Mouse (Mus musculus) liver, adult 2 months (tissue): ENCODE data around the gene Lsmem1. TPM values are rescaled to one million over a fixed set of nuclear protein-coding genes. Genes with fewer than 3 reads are reported as not detected.

Experiments used
- DNase-seq: peaks from one replicate; pipeline ENCODE4 v3.0.0-alpha.2; 2011; ENCODE audit warnings: low read depth, low spot score; ENCODE audit errors: extremely low read depth
- H3K27ac ChIP-seq: fragments of 200-500 bp; replicated peaks from 2 replicates; pipeline ENCODE4 v1.5.1; 2012; ENCODE audit warnings: low read depth, mild to moderate bottlenecking, control low read depth, inconsistent platforms, low read length; ENCODE audit not compliant: insufficient read depth
- H3K27me3 ChIP-seq: fragments of 200-500 bp; 2 replicates; pipeline ENCODE4 v1.6.1; 2012; ENCODE audit warnings: mild to moderate bottlenecking, moderate library complexity, low read length, inconsistent platforms; ENCODE audit not compliant: control insufficient read depth, insufficient read depth
- H3K36me3 ChIP-seq: fragments of 200-500 bp; 2 replicates; pipeline ENCODE4 v1.6.1; 2012; ENCODE audit warnings: low read length, inconsistent platforms; ENCODE audit not compliant: control insufficient read depth, insufficient read depth
- H3K4me1 ChIP-seq: fragments of 200-500 bp; 2 replicates; pipeline ENCODE4 v1.6.1; 2011; ENCODE audit warnings: low read length; ENCODE audit not compliant: control insufficient read depth, insufficient read depth
- H3K4me3 ChIP-seq: fragments of 200-500 bp; 2 replicates; pipeline ENCODE4 v1.5.1; 2011; ENCODE audit warnings: low read depth, mild to moderate bottlenecking, control low read depth, low read length, moderate library complexity; ENCODE audit not compliant: insufficient read depth
- H3K79me2 ChIP-seq: fragments of 200-500 bp; 2 replicates; pipeline ENCODE4 v1.6.1; 2012; ENCODE audit warnings: inconsistent platforms, mild to moderate bottlenecking, low read length, moderate library complexity; ENCODE audit not compliant: control insufficient read depth, insufficient read depth
- H3K9ac ChIP-seq: fragments of 200-500 bp; 2 replicates; pipeline ENCODE4 v1.6.1; 2012; ENCODE audit warnings: low read depth, mild to moderate bottlenecking, control low read depth, inconsistent platforms, low read length
- CTCF ChIP-seq: fragments of 200-500 bp; IDR thresholded peaks from 2 replicates; pipeline ENCODE4 v1.5.1; 2011; ENCODE audit warnings: low read depth, low read length, control low read depth
- POLR2A ChIP-seq: fragments of 200-500 bp; IDR thresholded peaks from 2 replicates; pipeline ENCODE4 v1.6.1; 2011; ENCODE audit warnings: low read length, control low read depth; ENCODE audit not compliant: insufficient read depth; ENCODE audit errors: extremely low read depth
- WGBS: fragments of 180-500 bp; shearing (Covaris S2); methylation state at CpG from one replicate; pipeline ENCODE4 v1.1.7; 2018; 5-methylcytosine and 5-hydroxymethylcytosine counted together
- polyA plus RNA-seq: library from polyadenylated mRNA; depleted of rRNA; stranded (reverse); fragments of >200 nt; gene quantifications from 2 replicates; pipeline ENCODE4 v1.2.3, GENCODE M21; 2012
- total RNA-seq: library from RNA; depleted of rRNA; stranded (reverse); fragments of >200 nt; gene quantifications from 2 replicates; pipeline ENCODE4 v1.2.3, GENCODE M21; 2014

Gene Lsmem1
- total and polyA plus RNA-seq, 2 experiments = not detected

GRCm38 (mm10) chr12:40207909-40208308 is 8.6 kb upstream of the Lsmem1 start:
- H3K36me3 ChIP-seq = peaks cover 78% of the 10 kb centered on the region
- H3K4me1 ChIP-seq = no peaks in the 10 kb centered on the region
- H3K4me3 ChIP-seq = no peak overlapping the region
- 94% methylated on average over 4 of the region's 4 CpGs for WGBS
- no peak for TF ChIP-seq POLR2A
- TF ChIP-seq CTCF = no peak
- no peak overlapping the region for H3K9ac ChIP-seq
- H3K79me2 ChIP-seq = no peaks in the 10 kb centered on the region
- H3K27me3 ChIP-seq = no peaks in the 10 kb centered on the region
- no peak overlapping the region for H3K27ac ChIP-seq
- no peak for DNase-seq

GRCm38 (mm10) chr12:40202161-40203035 is 3.1 kb upstream of the Lsmem1 start:
- Histone ChIP-seq H3K9ac (no peak overlapping the region), H3K36me3 (peaks cover 60% of the 10 kb centered on the region), H3K4me1 (no peaks in the 10 kb centered on the region), H3K79me2 (no peaks in the 10 kb centered on the region), H3K27ac (no peak overlapping the region), H3K27me3 (no peaks in the 10 kb centered on the region), H3K4me3 (no peak overlapping the region)
- TF ChIP-seq POLR2A = no peak
- TF ChIP-seq CTCF = no peak
- DNase-seq = peak; percentile 16
- WGBS = 70% methylated on average over 7 of the region's 7 CpGs

- Histone ChIP-seq H3K4me1 (no peaks in the 10 kb centered on the region), H3K79me2 (no peaks in the 10 kb centered on the region), H3K27me3 (no peaks in the 10 kb centered on the region), H3K36me3 (peaks cover 45% of the 10 kb centered on the region), H3K27ac (no peak overlapping the region), H3K9ac (no peak overlapping the region), H3K4me3 (no peak overlapping the region)
- DNase-seq = no peak
- no peak for TF ChIP-seq CTCF
- no peak for TF ChIP-seq POLR2A
- 91% methylated on average over 6 of the region's 6 CpGs for WGBS
Observed at GRCm38 (mm10) chr12:40200484-40201235, 1.4 kb upstream of the Lsmem1 start.

- TF ChIP-seq CTCF (peak; percentile 73), POLR2A (no peak)
- no peak overlapping the region for H3K4me3 ChIP-seq
- no peak overlapping the region for H3K9ac ChIP-seq
- H3K4me1 ChIP-seq = no peaks in the 10 kb centered on the region
- H3K79me2 ChIP-seq = no peaks in the 10 kb centered on the region
- peak; percentile 47 for DNase-seq
- H3K27me3 ChIP-seq = no peaks in the 10 kb centered on the region
- H3K36me3 ChIP-seq = peaks cover 37% of the 10 kb centered on the region
- no peak overlapping the region for H3K27ac ChIP-seq
- 61% methylated on average over 7 of the region's 7 CpGs for WGBS
Observed at GRCm38 (mm10) chr12:40199795-40200402, 609 bp upstream of the Lsmem1 start.

GRCm38 (mm10) chr12:40198427-40198826 is 863 bp downstream of the Lsmem1 start:
- TF ChIP-seq CTCF = no peak
- no peak for TF ChIP-seq POLR2A
- H3K36me3 ChIP-seq = peaks cover 23% of the 10 kb centered on the region
- H3K4me3 ChIP-seq = no peak overlapping the region
- no peak overlapping the region for H3K27ac ChIP-seq
- H3K4me1 ChIP-seq = no peaks in the 10 kb centered on the region
- 83% methylated on average over 9 of the region's 9 CpGs for WGBS
- no peaks in the 10 kb centered on the region for H3K79me2 ChIP-seq
- H3K27me3 ChIP-seq = no peaks in the 10 kb centered on the region
- H3K9ac ChIP-seq = no peak overlapping the region
- DNase-seq = no peak
